In genomic region chr7:19627721-19628120, GRCm38 (mm10) we compare ENCODE assay signal across 7 mouse cellular contexts. TPM values are rescaled to one million over a fixed set of nuclear protein-coding genes. Genes with fewer than 3 reads are reported as not detected.
DNase-seq lines count a peak whose midpoint lies in the region; ATAC-seq lines count a peak whose summit lies in the region.

No protein-coding gene starts in this region.

- H3K4me2 ChIP-seq in lung, embryonic 16.5 days (ENCODE audit: low read depth, low read length), result peak overlapping the region; percentile 97
- H3K4me2 ChIP-seq in forebrain, embryonic 11.5 days (ENCODE audit: low read depth, low read length, severe bottlenecking), result peak overlapping the region; percentile 97; the same call in 1 of the 2 replicates
- peak overlapping the region; percentile 91 for H3K4me2 ChIP-seq in intestine, embryonic 16.5 days (ENCODE audit: low read depth, low read length)
- H3K4me2 ChIP-seq in neural tube, embryonic 14.5 days (ENCODE audit: low read depth, low read length), result peak overlapping the region; percentile 85; the same call in 1 of the 2 replicates

- no peaks in the 10 kb centered on the region for H3K27me3 ChIP-seq in lung, embryonic 16.5 days (ENCODE audit: control insufficient read depth, insufficient read depth, low read depth, low read length)
- H3K27me3 ChIP-seq in forebrain, embryonic 11.5 days (ENCODE audit: control insufficient read depth, insufficient read depth, low read length), result no peaks in the 10 kb centered on the region
- no peaks in the 10 kb centered on the region for H3K27me3 ChIP-seq in intestine, embryonic 16.5 days (replicated peaks; ENCODE audit: control insufficient read depth, insufficient read depth, low read length)
- H3K27me3 ChIP-seq in neural tube, embryonic 14.5 days (ENCODE audit: control insufficient read depth, insufficient read depth, low read length), result no peaks in the 10 kb centered on the region

- H3K9ac ChIP-seq in lung, embryonic 16.5 days (ENCODE audit: low read length), result peak overlapping the region; percentile 11; the same call in 1 of the 2 replicates
- H3K9ac ChIP-seq in forebrain, embryonic 11.5 days (ENCODE audit: low read length), result no peak overlapping the region
- peak overlapping the region; percentile 36; the same call in 1 of the 2 replicates for H3K9ac ChIP-seq in intestine, embryonic 16.5 days (ENCODE audit: low read depth, low read length)
- no peak overlapping the region for H3K9ac ChIP-seq in neural tube, embryonic 14.5 days (replicated peaks; ENCODE audit: low read depth, low read length)

- H3K36me3 ChIP-seq in lung, embryonic 16.5 days (ENCODE audit: control insufficient read depth, insufficient read depth, low read length), result no peaks in the 10 kb centered on the region
- 0 out of 2 replicates have a peak, but pooled peaks cover under 1% of the 10 kb centered on the region for H3K36me3 ChIP-seq in forebrain, embryonic 11.5 days (ENCODE audit: control insufficient read depth, insufficient read depth, low read length)
- no peaks in the 10 kb centered on the region for H3K36me3 ChIP-seq in intestine, embryonic 16.5 days (ENCODE audit: control insufficient read depth, insufficient read depth, low read length)
- H3K36me3 ChIP-seq in neural tube, embryonic 14.5 days (ENCODE audit: control insufficient read depth, insufficient read depth, low read length), result peaks cover under 1% of the 10 kb centered on the region; the same call in 1 of the 2 replicates

- H3K9me3 ChIP-seq in lung, embryonic 16.5 days (ENCODE audit: control insufficient read depth, low read length), result no peaks in the 10 kb centered on the region
- no peaks in the 10 kb centered on the region for H3K9me3 ChIP-seq in forebrain, embryonic 11.5 days (ENCODE audit: control insufficient read depth, low read length)
- H3K9me3 ChIP-seq in intestine, embryonic 16.5 days (ENCODE audit: control insufficient read depth, low read length), result no peaks in the 10 kb centered on the region
- no peaks in the 10 kb centered on the region for H3K9me3 ChIP-seq in neural tube, embryonic 14.5 days (ENCODE audit: control insufficient read depth, low read length)

- H3K27ac ChIP-seq in lung, embryonic 16.5 days (ENCODE audit: low read length), result no peak overlapping the region
- H3K27ac ChIP-seq in forebrain, embryonic 11.5 days (ENCODE audit: low read depth, low read length), result no peak overlapping the region
- peak overlapping the region; percentile 55; the same call in 1 of the 2 replicates for H3K27ac ChIP-seq in intestine, embryonic 16.5 days (ENCODE audit: low read length)
- H3K27ac ChIP-seq in neural tube, embryonic 14.5 days (ENCODE audit: low read depth, low read length), result no peak overlapping the region

- ATAC-seq in lung, embryonic 16.5 days (ENCODE audit: low read depth), result no peak
- ATAC-seq in forebrain, embryonic 11.5 days (replicated peaks; ENCODE audit: low FRiP score), result no peak
- ATAC-seq in intestine, embryonic 16.5 days, result no peak
- no peak for ATAC-seq in neural tube, embryonic 14.5 days (ENCODE audit: low read depth)

- no peaks in the 10 kb centered on the region for H3K4me1 ChIP-seq in lung, embryonic 16.5 days (replicated peaks; ENCODE audit: control insufficient read depth, insufficient read depth, low read length)
- H3K4me1 ChIP-seq in forebrain, embryonic 11.5 days (replicated peaks; ENCODE audit: control insufficient read depth, insufficient read depth, low read length), result no peaks in the 10 kb centered on the region
- peaks cover 19% of the 10 kb centered on the region for H3K4me1 ChIP-seq in intestine, embryonic 16.5 days (ENCODE audit: control insufficient read depth, insufficient read depth, low read length)
- 0 out of 2 replicates have a peak, but pooled peaks cover 5% of the 10 kb centered on the region for H3K4me1 ChIP-seq in neural tube, embryonic 14.5 days (ENCODE audit: control insufficient read depth, insufficient read depth, low read length)

- WGBS in lung, embryonic 16.5 days, result 55% methylated on average over 3 of the region's 3 CpGs
- 71% methylated on average over 3 of the region's 3 CpGs for WGBS in forebrain, embryonic 11.5 days
- 66% methylated on average over 3 of the region's 3 CpGs for WGBS in intestine, embryonic 16.5 days
- WGBS in neural tube, embryonic 14.5 days, result 47% methylated on average over 3 of the region's 3 CpGs

- H3K4me3 ChIP-seq in lung, embryonic 16.5 days (ENCODE audit: low read length), result peak overlapping the region; percentile 80
- H3K4me3 ChIP-seq in forebrain, embryonic 11.5 days (ENCODE audit: low read depth, low read length), result no peak overlapping the region
- H3K4me3 ChIP-seq in intestine, embryonic 16.5 days (ENCODE audit: low read length), result peak overlapping the region; percentile 79
- peak overlapping the region; percentile 68; the same call in 1 of the 2 replicates for H3K4me3 ChIP-seq in neural tube, embryonic 14.5 days (ENCODE audit: low read depth, low read length)

- DNase-seq in lung, postnatal 4 days, result no peak
- no peak for DNase-seq in forebrain, embryonic 11.5 days (ENCODE audit: low spot score)
- no peak for DNase-seq in spleen, postnatal 14 days (ENCODE audit: low spot score in 2 of 2)
- DNase-seq in right cerebral cortex, postnatal 10 days (ENCODE audit: low spot score in 2 of 2), result no peak

RNA-seq across cellular contexts. Expression of gene Relb, which starts 1.5 kb away (rescaled TPM):
- 8.9 and 9.7 TPM in 2 replicates for polyA plus RNA-seq in lung, embryonic 16.5 days (2015; fragmentation: Nextera tagmentation; extraction: Ambion mirVana)
- polyA plus RNA-seq in forebrain, embryonic 11.5 days (2014; fragmentation: Nextera tagmentation; extraction: Ambion mirVana), result 2.9 and 3.7 TPM in 2 replicates
- polyA plus RNA-seq in intestine, embryonic 16.5 days (2015; fragmentation: Nextera tagmentation; extraction: Ambion mirVana), result 8.8 and 10.6 TPM in 2 replicates
- polyA plus RNA-seq in neural tube, embryonic 14.5 days (2014; fragmentation: Nextera tagmentation; extraction: Ambion mirVana), result 6.6 and 7.3 TPM in 2 replicates

RNA-seq across cellular contexts. Expression of gene Clasrp, which starts 23.4 kb away (rescaled TPM):
- 41.4 and 43.5 TPM in 2 replicates for polyA plus RNA-seq in lung, embryonic 16.5 days (2015; fragmentation: Nextera tagmentation; extraction: Ambion mirVana)
- 59.7 and 64.1 TPM in 2 replicates for polyA plus RNA-seq in forebrain, embryonic 11.5 days (2014; fragmentation: Nextera tagmentation; extraction: Ambion mirVana)
- polyA plus RNA-seq in intestine, embryonic 16.5 days (2015; fragmentation: Nextera tagmentation; extraction: Ambion mirVana), result 30.3 and 32.5 TPM in 2 replicates
- polyA plus RNA-seq in neural tube, embryonic 14.5 days (2014; fragmentation: Nextera tagmentation; extraction: Ambion mirVana), result 49.7 and 51.3 TPM in 2 replicates

RNA-seq across cellular contexts. Expression of gene Clptm1, which starts 37.1 kb away (rescaled TPM):
- 70.3 and 73.5 TPM in 2 replicates for polyA plus RNA-seq in lung, embryonic 16.5 days (2015; fragmentation: Nextera tagmentation; extraction: Ambion mirVana)
- polyA plus RNA-seq in forebrain, embryonic 11.5 days (2014; fragmentation: Nextera tagmentation; extraction: Ambion mirVana), result 89.1 and 92.0 TPM in 2 replicates
- polyA plus RNA-seq in intestine, embryonic 16.5 days (2015; fragmentation: Nextera tagmentation; extraction: Ambion mirVana), result 70.5 and 77.6 TPM in 2 replicates
- polyA plus RNA-seq in neural tube, embryonic 14.5 days (2014; fragmentation: Nextera tagmentation; extraction: Ambion mirVana), result 142 and 147 TPM in 2 replicates

RNA-seq across cellular contexts. Expression of gene Apoc2, which starts 50.0 kb away (rescaled TPM):
- 3.3 and 20.9 TPM in 2 replicates for polyA plus RNA-seq in lung, embryonic 16.5 days (2015; fragmentation: Nextera tagmentation; extraction: Ambion mirVana)
- polyA plus RNA-seq in forebrain, embryonic 11.5 days (2014; fragmentation: Nextera tagmentation; extraction: Ambion mirVana), result not detected in 2 replicates
- 463 and 798 TPM in 2 replicates for polyA plus RNA-seq in intestine, embryonic 16.5 days (2015; fragmentation: Nextera tagmentation; extraction: Ambion mirVana)
- polyA plus RNA-seq in neural tube, embryonic 14.5 days (2014; fragmentation: Nextera tagmentation; extraction: Ambion mirVana), result 1.4 TPM in 2 replicates

RNA-seq across cellular contexts. Expression of gene Gemin7, which starts 50.3 kb away (rescaled TPM):
- 156 and 170 TPM in 2 replicates for polyA plus RNA-seq in lung, embryonic 16.5 days (2015; fragmentation: Nextera tagmentation; extraction: Ambion mirVana)
- polyA plus RNA-seq in forebrain, embryonic 11.5 days (2014; fragmentation: Nextera tagmentation; extraction: Ambion mirVana), result 151 and 156 TPM in 2 replicates
- polyA plus RNA-seq in intestine, embryonic 16.5 days (2015; fragmentation: Nextera tagmentation; extraction: Ambion mirVana), result 132 and 137 TPM in 2 replicates
- 150 and 153 TPM in 2 replicates for polyA plus RNA-seq in neural tube, embryonic 14.5 days (2014; fragmentation: Nextera tagmentation; extraction: Ambion mirVana)

Comparison
In these comparisons a context has a peak if more than half of its experiments do, and no peak if none do; other contexts are left out.
1. H3K9ac ChIP-seq: peak in lung, embryonic 16.5 days (single experiment) and intestine, embryonic 16.5 days (single experiment); none in forebrain, embryonic 11.5 days (single experiment) and neural tube, embryonic 14.5 days (single experiment).
2. Peak in every context shown above with its lines, with median percentiles within 50 percentile points of each other: H3K4me2 ChIP-seq.